Mouse (Mus musculus) ES-Bruce4 (cell line): ENCODE results near the gene Ubr1.

ENCODE experiments used
- CTCF ChIP-seq: IDR thresholded peaks from one replicate; pipeline ENCODE4 v1.8.1; 2011; ENCODE audit warnings: low read depth, low read length
- EP300 ChIP-seq: IDR thresholded peaks from 2 replicates; pipeline ENCODE4 v1.6.1; 2011; ENCODE audit warnings: low read depth, low read length; ENCODE audit not compliant: insufficient read depth
- POLR2A ChIP-seq: IDR thresholded peaks from one replicate; pipeline ENCODE4 v1.8.1; 2011; ENCODE audit warnings: low read length; ENCODE audit not compliant: insufficient read depth

DNA sequence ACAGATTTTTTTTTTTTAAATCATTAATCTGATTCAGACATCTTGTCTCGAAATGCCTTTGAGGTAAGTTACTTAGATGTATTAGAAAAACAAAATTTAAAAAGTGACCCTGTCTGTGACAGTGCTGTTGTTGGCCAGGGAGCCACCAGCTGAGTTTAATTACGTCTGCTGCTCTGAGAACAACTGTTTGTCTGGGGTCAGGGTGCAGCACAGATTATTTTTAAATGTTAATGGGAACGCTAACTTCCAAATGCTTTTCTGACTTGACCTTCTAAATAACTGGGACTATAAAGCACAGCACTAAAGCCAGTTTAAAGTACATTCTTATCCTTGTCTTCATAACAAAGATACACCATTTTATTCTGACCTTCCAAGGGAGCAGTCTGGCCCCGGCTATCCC lies 61.0 kb downstream of the Ubr1 start:
- TF ChIP-seq POLR2A = no peak
- TF ChIP-seq CTCF = no peak
- no peak for TF ChIP-seq EP300
